Mouse (Mus musculus) forebrain, embryonic 12.5 days (tissue): Measurements from ENCODE around the gene Lalba. TPM values are rescaled to one million over a fixed set of nuclear protein-coding genes. Genes with fewer than 3 reads are reported as not detected.
"Not testable (repeated sequence)": the region's sequence is repeated elsewhere in the genome, so short reads cannot be mapped to it uniquely, and the experiment has no call there.

Experiments used
- ATAC-seq: fragments of 200-750 bp; cut with Nextera tagmentation; 2 replicates; pipeline ENCODE4 v1.8.0; 2017; ENCODE audit warnings: moderate TSS enrichment; ENCODE audit not compliant: low FRiP score
- H3K27ac ChIP-seq: fragments of 300-500 bp; sonication (generic); 2 replicates; pipeline ENCODE4 v1.5.1; 2016; ENCODE audit warnings: mild to moderate bottlenecking
- H3K27me3 ChIP-seq: fragments of 300-500 bp; sonication (generic); 2 replicates; pipeline ENCODE4 v1.6.1; 2016; ENCODE audit warnings: mild to moderate bottlenecking
- H3K36me3 ChIP-seq: fragments of 300-500 bp; sonication (generic); replicated peaks from 2 replicates; pipeline ENCODE4 v1.6.1; 2016; ENCODE audit warnings: mild to moderate bottlenecking
- H3K4me1 ChIP-seq: fragments of 300-500 bp; sonication (generic); 2 replicates; pipeline ENCODE4 v1.6.1; 2016
- H3K4me2 ChIP-seq: fragments of 300-500 bp; sonication (generic); 2 replicates; pipeline ENCODE4 v1.6.1; 2016; ENCODE audit warnings: mild to moderate bottlenecking, moderate library complexity
- H3K4me3 ChIP-seq: fragments of 300-500 bp; sonication (generic); replicated peaks from 2 replicates; pipeline ENCODE4 v1.5.1; 2016; ENCODE audit warnings: mild to moderate bottlenecking
- H3K9ac ChIP-seq: fragments of 300-500 bp; sonication (generic); 2 replicates; pipeline ENCODE4 v1.6.1; 2016; ENCODE audit warnings: mild to moderate bottlenecking
- H3K9me3 ChIP-seq: fragments of 300-500 bp; sonication (generic); 2 replicates; pipeline ENCODE4 v1.6.1; 2016
- WGBS: fragments of 180-500 bp; shearing (Covaris S2); methylation state at CpG from one replicate; pipeline ENCODE4 v1.1.7; 2016; 5-methylcytosine and 5-hydroxymethylcytosine counted together
- polyA plus RNA-seq: library from polyadenylated mRNA; unstranded; fragments of >200 nt; fragmentation: Nextera tagmentation; extraction: Ambion mirVana; gene quantifications from 2 replicates; pipeline ENCODE4 v1.2.1, GENCODE M21; 2016

The Lalba gene
- polyA plus RNA-seq: not detected in 2 replicates

DNA sequence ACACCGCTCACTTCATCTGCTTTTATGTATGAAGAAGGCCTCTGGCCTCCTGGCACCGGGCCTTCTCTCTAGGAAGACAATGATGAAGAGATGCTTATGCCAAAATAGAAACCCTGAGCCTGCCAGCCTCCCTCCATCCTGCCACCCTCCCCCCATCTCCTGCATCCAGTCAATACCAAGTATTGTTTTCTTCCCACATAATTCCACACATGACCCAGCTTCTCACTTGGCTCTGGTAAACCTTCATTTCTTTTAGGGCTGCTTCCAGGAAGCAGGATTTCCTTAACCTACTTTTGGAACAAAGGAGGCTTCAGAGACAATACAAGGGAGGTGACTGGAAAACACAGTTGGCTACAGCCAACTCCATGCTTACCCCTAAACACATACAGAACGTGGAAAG lies at the start of gene Lalba:
Gene Lalba, minus strand, starts transcription at position 21 of the 400 bp plus-strand sequence.
- no peak within 1 kb of the TSS for H3K4me3 ChIP-seq
- H3K27ac ChIP-seq: no peak within 1 kb of the TSS
- ATAC-seq: no peak
- H3K27me3 ChIP-seq: no peaks in the 10 kb centered on the region
- no peaks in the 10 kb centered on the region for H3K4me1 ChIP-seq
- 67% methylated on average over 3 of the region's 3 CpGs for WGBS
- H3K4me2 ChIP-seq: no peak within 1 kb of the TSS
- H3K9ac ChIP-seq: no peak within 1 kb of the TSS
- no peaks in the 10 kb centered on the region for H3K9me3 ChIP-seq
- no peaks in the 10 kb centered on the region for H3K36me3 ChIP-seq

DNA sequence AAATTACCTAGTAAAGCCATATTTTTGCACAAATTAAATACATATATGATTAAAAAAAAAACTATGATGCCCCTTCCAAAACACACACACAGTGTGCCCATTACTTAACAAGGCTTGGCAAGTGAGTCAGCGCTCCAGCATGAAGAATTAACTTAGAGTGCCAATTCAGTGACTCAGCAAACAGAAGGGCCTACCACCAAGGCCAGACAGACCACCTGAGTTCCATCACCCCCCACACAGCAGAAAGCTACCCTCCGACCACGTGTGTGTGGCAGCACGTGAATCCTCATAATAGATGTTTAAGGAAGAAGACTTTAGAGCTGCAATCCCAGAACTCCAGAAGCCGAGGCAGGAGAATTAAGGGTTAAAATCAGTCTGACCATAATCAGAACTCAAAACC lies 49.8 kb upstream of the Lalba start:
- no peaks in the 10 kb centered on the region for H3K9me3 ChIP-seq
- peaks cover 46% of the 10 kb centered on the region for H3K36me3 ChIP-seq
- peak overlapping the region; percentile 82 for H3K4me2 ChIP-seq
- peak overlapping the region; percentile 93 for H3K9ac ChIP-seq
- H3K4me3 ChIP-seq: peak overlapping the region; percentile 78
- WGBS: 50% methylated on average over 5 of the region's 5 CpGs
- H3K4me1 ChIP-seq: peaks cover 23% of the 10 kb centered on the region
- ATAC-seq: no peak
- no peak overlapping the region for H3K27ac ChIP-seq
- H3K27me3 ChIP-seq: no peaks in the 10 kb centered on the region

DNA sequence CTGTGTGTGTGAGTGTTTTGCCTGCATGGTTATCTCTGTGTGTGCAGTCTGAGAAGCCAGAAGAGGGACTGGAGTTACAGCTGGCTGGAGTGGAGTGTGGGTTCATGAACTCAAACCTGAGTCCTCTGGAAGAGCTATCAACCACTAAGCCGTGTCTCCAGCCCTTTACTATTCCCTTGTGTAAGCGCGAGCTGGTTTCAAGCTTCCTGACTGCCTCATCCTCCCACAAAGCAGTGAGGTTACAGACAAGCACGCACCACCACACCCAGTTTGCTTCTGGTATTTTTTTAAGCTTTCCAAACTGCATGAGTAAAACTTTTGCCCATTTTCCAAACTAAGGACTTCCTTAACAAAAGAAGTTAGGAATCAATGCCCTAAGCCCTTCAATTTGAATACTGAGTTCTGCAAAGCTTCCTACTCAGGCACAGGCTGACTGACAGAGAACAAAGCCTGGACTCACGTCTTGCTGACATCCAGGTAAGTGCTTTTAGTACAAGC lies 45.6 kb upstream of the Lalba start:
- H3K9ac ChIP-seq: no peak overlapping the region
- H3K4me2 ChIP-seq: no peak overlapping the region
- peaks cover 20% of the 10 kb centered on the region for H3K4me1 ChIP-seq
- no peak overlapping the region for H3K27ac ChIP-seq
- no peaks in the 10 kb centered on the region for H3K9me3 ChIP-seq
- no peaks in the 10 kb centered on the region for H3K27me3 ChIP-seq
- H3K4me3 ChIP-seq: no peak overlapping the region
- 82% methylated on average over 5 of the region's 5 CpGs for WGBS
- H3K36me3 ChIP-seq: peaks cover 86% of the 10 kb centered on the region
- no peak for ATAC-seq

DNA sequence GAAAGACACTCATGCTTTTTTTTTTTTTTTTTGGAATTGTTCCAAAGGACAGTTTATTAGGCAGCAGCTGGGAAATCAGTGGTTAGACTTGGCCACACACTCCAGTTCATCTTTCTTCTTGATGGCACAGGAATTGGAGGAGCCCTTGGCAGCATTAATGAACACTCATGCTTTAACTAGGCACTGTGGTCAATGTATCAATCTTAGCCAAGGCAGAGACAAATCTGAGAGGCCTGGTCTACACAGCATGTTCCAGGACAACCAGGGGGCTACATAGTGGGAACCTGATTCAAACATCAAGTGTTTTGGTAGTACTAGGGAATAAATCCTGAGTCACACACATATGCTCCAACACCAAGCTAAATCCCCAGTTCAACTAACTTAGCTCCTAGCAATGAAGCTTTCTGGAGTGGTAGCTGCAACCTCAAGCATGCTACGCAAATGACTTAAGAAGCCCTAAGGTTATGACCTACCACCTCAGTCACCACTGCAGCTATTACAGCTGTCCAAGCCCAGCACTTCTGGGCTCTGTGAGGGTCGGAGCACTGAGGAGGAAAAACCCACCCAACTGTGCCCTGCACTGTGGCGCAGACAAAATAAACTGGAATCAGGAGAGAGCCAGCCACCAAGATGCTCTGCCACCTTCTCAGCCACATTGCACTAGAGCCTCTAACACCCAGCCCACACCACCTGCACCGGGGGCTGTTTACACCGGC lies 44.7 kb upstream of the Lalba start:
- 98% methylated on average over 5 of the region's 5 CpGs for WGBS
- no peak overlapping the region for H3K4me3 ChIP-seq
- no peak overlapping the region for H3K27ac ChIP-seq
- no peak overlapping the region for H3K4me2 ChIP-seq
- H3K4me1 ChIP-seq: peaks cover 12% of the 10 kb centered on the region
- H3K9me3 ChIP-seq: no peaks in the 10 kb centered on the region
- no peaks in the 10 kb centered on the region for H3K27me3 ChIP-seq
- peaks cover 95% of the 10 kb centered on the region for H3K36me3 ChIP-seq
- ATAC-seq: no peak
- no peak overlapping the region for H3K9ac ChIP-seq

DNA sequence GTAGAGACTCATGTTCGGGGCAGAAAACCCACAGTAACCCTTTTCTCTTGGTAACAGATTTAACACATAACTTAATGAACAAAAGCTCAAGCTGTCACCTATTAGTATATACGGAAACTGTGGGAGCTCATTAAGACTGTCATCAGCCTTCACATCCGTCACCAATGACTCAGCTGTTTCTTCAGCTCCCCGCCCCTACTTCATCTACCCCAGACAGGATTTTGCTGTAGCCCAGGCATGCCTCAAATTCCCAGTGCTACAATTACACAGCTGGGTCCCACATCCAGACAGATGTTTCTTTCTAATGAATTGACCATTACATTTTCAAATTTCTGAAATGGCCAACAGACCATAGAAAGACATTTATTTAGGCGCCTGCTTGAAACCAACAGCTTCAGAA lies 43.5 kb upstream of the Lalba start:
- Histone ChIP-seq H3K4me1 (peaks cover 3% of the 10 kb centered on the region; the same call in 1 of the 2 replicates), H3K9me3 (no peaks in the 10 kb centered on the region), H3K36me3 (peaks cover 97% of the 10 kb centered on the region), H3K27me3 (no peaks in the 10 kb centered on the region), H3K4me2 (no peak overlapping the region), H3K4me3 (no peak overlapping the region), H3K9ac (no peak overlapping the region), H3K27ac (no peak overlapping the region)
- no peak for ATAC-seq
- WGBS: 67% methylated on average over 5 of the region's 5 CpGs

DNA sequence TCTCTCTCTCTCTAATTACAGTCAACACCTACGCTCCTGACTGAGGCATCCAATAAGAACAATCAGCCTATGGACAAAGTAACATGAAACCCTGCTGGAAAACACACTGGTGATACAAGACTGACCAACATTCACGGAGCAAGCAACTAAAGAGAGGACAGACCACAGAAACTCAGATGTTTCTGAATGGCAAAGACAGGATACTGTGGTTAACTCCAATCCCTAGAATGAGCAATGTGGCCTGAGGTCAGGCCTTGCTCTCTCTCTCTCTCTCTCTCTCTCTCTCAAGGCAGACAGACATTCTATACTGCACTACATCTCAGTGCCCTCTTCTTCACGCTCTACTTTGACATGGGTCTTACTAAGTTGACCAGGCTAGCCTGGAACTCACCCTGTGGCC lies 38.7 kb upstream of the Lalba start:
- no peak for ATAC-seq
- Histone ChIP-seq H3K27me3 (no peaks in the 10 kb centered on the region), H3K36me3 (peaks cover 78% of the 10 kb centered on the region), H3K9me3 (no peaks in the 10 kb centered on the region), H3K9ac (no peak overlapping the region), H3K27ac (no peak overlapping the region), H3K4me2 (no peak overlapping the region), H3K4me3 (no peak overlapping the region), H3K4me1 (no peaks in the 10 kb centered on the region)
- 97% methylated on average over 3 of the region's 3 CpGs for WGBS

DNA sequence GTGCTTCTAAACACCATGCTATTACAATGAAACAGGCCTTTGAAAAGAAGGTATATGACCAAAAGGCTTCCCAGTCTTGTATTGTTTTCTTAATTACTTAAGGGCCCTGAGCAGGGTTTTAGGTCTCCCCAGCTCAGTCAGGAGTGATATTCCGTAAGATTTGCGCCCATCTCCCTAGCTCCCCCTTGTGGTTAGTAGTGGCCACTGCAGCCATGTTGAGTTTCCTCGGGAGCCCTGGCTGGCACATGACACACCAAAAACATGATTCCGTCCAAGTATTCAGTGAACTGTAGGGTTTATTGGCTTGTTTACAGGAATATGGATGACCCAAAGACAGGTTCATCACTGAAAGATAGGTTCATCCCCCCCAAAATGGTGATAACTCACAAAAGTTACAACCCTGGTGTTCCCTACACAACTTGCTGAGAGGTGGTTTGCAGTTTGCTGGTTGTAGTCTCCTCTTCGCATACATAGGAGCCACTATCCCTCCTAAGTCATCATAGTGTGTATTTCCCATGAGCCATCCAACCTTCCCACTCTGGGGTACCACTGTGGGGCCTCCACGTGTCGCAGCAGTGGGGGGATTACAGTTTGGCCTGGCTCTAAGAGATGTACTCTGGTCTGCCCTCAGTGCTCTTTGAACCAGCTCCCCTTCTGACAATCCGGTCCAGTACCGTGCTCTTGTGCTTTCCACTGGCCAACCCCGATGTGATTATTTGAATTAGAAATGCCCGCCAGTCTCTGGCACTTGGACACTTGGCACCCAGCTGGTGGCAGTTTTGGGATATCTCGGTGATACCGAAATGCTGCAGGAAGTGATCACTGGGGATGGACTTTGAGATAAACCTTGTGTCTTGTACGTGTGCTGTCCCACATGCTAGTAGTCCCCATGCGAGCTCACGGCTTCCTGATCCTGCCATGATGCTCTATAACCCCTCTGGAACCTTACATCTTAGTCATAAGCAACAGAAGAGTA lies 35.1 kb upstream of the Lalba start:
- no peak overlapping the region for H3K27ac ChIP-seq
- H3K9me3 ChIP-seq: no peaks in the 10 kb centered on the region
- H3K4me2 ChIP-seq: no peak overlapping the region
- H3K4me3 ChIP-seq: no peak overlapping the region
- no peaks in the 10 kb centered on the region for H3K4me1 ChIP-seq
- no peaks in the 10 kb centered on the region for H3K27me3 ChIP-seq
- H3K9ac ChIP-seq: no peak overlapping the region
- WGBS: 75% methylated on average over 16 of the region's 16 CpGs
- H3K36me3 ChIP-seq: peaks cover 44% of the 10 kb centered on the region
- no peak for ATAC-seq

DNA sequence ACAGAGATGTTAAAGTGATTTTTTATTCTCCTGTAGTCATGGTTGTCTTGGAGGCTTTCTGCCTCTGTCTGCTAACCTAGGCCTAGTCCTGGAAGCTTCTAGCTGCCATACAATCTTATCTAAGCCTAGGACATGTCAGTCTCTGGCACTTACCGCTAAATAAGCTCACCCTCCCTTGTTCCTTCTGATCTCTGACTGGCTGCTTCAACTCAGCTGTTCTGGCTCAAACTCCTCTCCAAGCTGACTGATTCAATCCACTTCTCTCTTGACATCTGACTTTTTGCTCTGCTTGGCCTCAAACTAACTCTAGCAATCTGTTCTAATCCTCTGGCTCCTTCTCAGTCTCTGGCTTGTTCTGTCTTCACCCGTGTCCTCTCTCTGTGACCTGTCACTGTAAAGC lies 32.3 kb upstream of the Lalba start:
- Histone ChIP-seq H3K36me3 (peaks cover 15% of the 10 kb centered on the region), H3K4me1 (peaks cover 11% of the 10 kb centered on the region)
- not testable (repeated sequence) for H3K9me3 ChIP-seq, H3K9ac ChIP-seq, H3K27ac ChIP-seq, H3K4me3 ChIP-seq, H3K27me3 ChIP-seq, H3K4me2 ChIP-seq, ATAC-seq
- 92% methylated on average over 2 of the region's 2 CpGs for WGBS

DNA sequence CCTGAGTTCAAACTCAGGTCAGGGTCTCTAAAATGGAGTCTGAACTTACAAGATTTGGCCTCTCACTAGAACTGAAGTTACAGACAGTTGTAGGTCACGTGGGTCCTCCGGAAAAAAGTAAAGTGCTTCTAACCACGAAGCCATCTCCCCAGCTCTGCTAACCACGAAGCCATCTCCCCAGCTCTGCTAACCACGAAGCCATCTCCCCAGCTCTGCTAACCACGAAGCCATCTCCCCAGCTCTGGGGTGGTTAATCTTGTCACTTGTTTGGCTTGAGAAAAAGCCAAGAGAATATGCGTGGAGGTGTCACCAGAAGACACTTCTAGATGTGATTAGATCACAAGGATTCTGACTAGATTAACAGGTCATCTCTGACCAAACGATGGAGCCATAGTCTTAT lies 31.6 kb upstream of the Lalba start:
- H3K4me1 ChIP-seq: peaks cover 11% of the 10 kb centered on the region
- ATAC-seq: no peak
- no peaks in the 10 kb centered on the region for H3K27me3 ChIP-seq
- no peak overlapping the region for H3K27ac ChIP-seq
- no peak overlapping the region for H3K9ac ChIP-seq
- peaks cover 10% of the 10 kb centered on the region for H3K36me3 ChIP-seq
- no peak overlapping the region for H3K4me3 ChIP-seq
- no peak overlapping the region for H3K4me2 ChIP-seq
- 83% methylated on average over 8 of the region's 8 CpGs for whole genome bisulfite sequencing
- H3K9me3 ChIP-seq: no peaks in the 10 kb centered on the region

DNA sequence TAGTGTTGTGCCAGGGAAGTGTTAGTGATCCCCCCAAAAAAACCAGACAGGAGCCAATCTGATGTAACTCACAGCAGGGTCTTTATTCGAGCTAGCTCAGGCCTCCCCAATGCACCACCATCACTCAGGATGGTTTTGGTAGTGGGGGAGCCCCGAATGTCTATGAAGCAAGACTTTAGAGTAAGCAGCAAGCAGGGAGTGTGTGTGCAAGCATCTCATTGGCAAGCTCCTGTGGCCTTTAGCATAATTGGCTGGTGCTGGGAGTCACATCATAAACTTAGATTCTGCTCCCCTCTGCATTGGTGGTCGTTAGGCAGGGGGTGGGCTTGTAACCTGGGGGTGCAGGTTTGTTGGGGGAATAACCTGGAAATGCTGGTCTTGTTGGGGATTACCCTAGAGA lies 31.2 kb upstream of the Lalba start:
- ATAC-seq: not testable (repeated sequence)
- peaks cover 11% of the 10 kb centered on the region for H3K4me1 ChIP-seq

DNA sequence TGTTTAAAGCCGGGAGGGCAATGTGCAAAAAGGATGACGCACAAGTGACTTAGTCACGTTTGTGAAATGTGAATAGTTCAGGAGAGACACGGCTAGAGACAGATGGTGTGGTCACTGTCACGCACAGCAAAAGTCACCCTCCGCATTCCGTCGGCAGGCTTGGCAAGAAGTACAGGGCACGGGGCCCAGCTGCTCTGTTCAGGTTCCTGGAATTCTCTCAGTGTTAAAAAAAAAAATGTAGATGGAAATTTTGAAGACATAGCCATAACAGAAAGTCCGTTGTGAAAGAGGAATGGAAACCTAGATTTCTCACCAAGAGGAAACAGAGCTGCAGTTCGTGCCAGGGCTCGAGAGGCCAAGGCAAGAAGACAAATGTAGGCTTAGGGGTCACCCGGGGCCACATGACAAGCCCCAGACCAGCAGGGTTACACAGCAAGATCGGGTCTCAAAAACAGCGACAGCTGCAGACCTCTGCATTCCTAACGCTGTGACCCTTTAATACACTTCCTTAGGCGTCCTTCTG lies 30.3 kb upstream of the Lalba start:
- Histone ChIP-seq H3K4me1 (peaks cover 11% of the 10 kb centered on the region), H3K9me3 (no peaks in the 10 kb centered on the region), H3K27ac (no peak overlapping the region), H3K4me2 (no peak overlapping the region), H3K36me3 (peaks cover 2% of the 10 kb centered on the region), H3K4me3 (no peak overlapping the region), H3K27me3 (no peaks in the 10 kb centered on the region), H3K9ac (no peak overlapping the region)
- 71% methylated on average over 17 of the region's 17 CpGs for WGBS
- no peak for ATAC-seq

More for the DNA sequence above, 31.2 kb upstream of the Lalba start:
- not testable (repeated sequence) for H3K4me3 ChIP-seq, H3K27me3 ChIP-seq, H3K9me3 ChIP-seq, H3K27ac ChIP-seq, H3K4me2 ChIP-seq, H3K9ac ChIP-seq
- 75% methylated on average over 3 of the region's 3 CpGs for WGBS
- peaks cover 10% of the 10 kb centered on the region for H3K36me3 ChIP-seq

DNA sequence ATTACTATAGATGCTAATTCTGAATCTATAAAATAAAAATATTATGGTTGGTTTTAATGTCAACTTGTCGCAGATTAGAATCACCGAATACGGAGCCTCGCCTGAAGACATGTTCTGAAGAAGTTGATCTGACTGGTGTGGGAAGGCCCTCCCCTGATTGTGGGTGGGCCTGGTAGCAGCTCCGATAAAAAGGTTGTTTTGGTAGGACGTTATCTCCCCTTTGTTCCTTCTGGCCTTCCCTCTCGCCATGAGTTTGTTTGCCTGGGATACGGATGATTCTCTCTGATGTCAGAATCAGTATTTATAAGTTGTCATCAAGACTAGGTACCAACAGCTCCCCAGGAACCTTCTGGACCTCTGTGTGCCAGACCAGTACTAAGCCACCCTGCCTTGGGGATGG lies 29.7 kb upstream of the Lalba start:
- WGBS: 74% methylated on average over 8 of the region's 8 CpGs
- H3K27ac ChIP-seq: no peak overlapping the region
- no peak overlapping the region for H3K9ac ChIP-seq
- no peak overlapping the region for H3K4me2 ChIP-seq
- peaks cover 11% of the 10 kb centered on the region for H3K4me1 ChIP-seq
- H3K36me3 ChIP-seq: no peaks in the 10 kb centered on the region
- no peak for ATAC-seq
- H3K27me3 ChIP-seq: no peaks in the 10 kb centered on the region
- no peaks in the 10 kb centered on the region for H3K9me3 ChIP-seq
- H3K4me3 ChIP-seq: no peak overlapping the region
